Mouse (Mus musculus) liver, adult 2 months (tissue): Measurements from ENCODE around the gene Vamp5.

Experiments
- CTCF ChIP-seq: fragments of 200-500 bp; IDR thresholded peaks from 2 replicates; pipeline ENCODE4 v1.5.1; 2011; ENCODE audit warnings: low read depth, low read length, control low read depth
- POLR2A ChIP-seq: fragments of 200-500 bp; IDR thresholded peaks from 2 replicates; pipeline ENCODE4 v1.6.1; 2011; ENCODE audit warnings: low read length, control low read depth; ENCODE audit not compliant: insufficient read depth; ENCODE audit errors: extremely low read depth

DNA sequence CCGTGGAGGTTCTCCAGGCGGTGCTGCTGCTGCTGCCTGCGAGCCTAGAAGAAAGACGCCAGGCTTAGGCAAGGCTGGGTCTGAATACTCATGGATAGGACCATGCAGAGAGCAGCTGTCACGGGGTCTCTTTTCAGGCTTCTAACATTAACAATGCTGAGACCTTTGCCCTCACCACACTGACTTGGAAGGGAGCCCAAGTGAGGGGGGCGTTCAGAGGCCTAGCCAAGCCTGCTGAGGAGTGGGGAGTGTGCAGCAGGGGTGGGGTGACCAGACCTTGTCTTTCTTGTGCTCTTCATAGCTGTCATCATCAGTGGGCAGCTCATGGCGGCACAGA is 19.7 kb downstream of the Vamp5 start:
- TF ChIP-seq CTCF = no peak
- TF ChIP-seq POLR2A = no peak
